Mouse (Mus musculus) Patski (cell line): ENCODE data around the gene Inpp4b. TPM values are rescaled to one million over a fixed set of nuclear protein-coding genes. Genes with fewer than 3 reads are reported as not detected.

ENCODE experiments used
- ATAC-seq: fragments of 100-300 bp; one replicate; pipeline ENCODE4 v1.8.0; 2021
- CTCF ChIA-PET: fragments of 350-600 bp; sonication (Branson Sonifier 250); formaldehyde crosslinking; loops from one replicate; lab custom pipeline; 2022; ENCODE audit warnings: inconsistent platforms; lab: Charles Lee
- POLR2A ChIA-PET: fragments of 350-600 bp; sonication (Branson Sonifier 250); formaldehyde crosslinking; loops from one replicate; lab custom pipeline; 2022; ENCODE audit warnings: antibody characterized with exemption, inconsistent platforms; lab: Charles Lee
- DNase-seq: peaks from one replicate; pipeline ENCODE4 v3.0.0-alpha.2; 2011; ENCODE audit warnings: low read depth, low spot score
- H3K27me3 ChIP-seq: fragments of 371-371 bp; one replicate; pipeline ENCODE4 v1.5.1; 2021
- CTCF ChIP-seq: fragments of 100-300 bp; IDR thresholded peaks from one replicate; pipeline ENCODE4 v1.5.1; 2021
- in situ Hi-C: fragments of 300-500 bp; cut with MboI; formaldehyde crosslinking; loops from 3 replicates; pipeline ENCODE4 v1.11.1; 2018; ENCODE audit warnings: low pct_unique_long_range_greater_than_20kb, mixed read lengths
- polyA plus RNA-seq: library from polyadenylated mRNA; unstranded; gene quantifications from one replicate; pipeline ENCODE4 v1.2.3, GENCODE M21; 2021

Inpp4b gene
- polyA plus RNA-seq: 0.24 TPM

DNA sequence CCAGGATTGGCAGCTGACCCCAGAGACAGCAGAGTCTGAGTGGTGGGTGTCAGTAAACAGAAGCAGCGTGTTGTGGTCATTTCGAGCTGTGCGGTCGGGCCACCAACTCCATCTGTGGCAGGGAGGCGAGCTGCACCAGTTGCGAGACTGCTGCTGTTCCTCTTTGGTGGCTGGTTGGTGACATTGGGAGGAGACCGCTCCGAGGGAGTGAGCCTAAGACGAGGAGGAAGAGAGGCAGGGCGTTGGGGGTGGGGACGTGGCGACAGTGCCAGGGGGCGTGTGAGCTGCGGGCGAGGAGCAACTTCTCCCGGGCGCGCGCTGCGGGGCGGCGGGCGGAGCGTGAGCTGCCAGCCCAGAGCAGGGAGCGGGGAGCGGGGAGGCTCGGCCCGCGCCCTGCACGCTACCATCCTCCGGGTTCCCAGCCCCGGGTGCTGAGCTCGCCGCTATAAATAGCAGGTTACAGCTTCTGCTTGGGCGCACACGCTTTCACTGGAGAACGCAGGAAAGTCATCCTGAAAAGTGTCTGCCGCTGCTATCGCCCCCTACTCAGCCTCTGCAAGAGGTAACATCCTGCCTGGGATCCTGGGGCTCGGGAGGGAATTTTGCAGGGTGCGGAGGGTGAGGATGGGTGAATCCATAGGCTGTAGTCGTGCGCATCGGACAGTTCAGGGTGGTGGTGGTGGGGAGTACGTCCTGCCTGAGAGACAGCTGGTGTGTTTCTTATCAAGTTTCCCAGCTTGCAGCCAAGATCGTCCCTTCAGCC, at the start of gene Inpp4b:
Gene Inpp4b (plus strand): TSS at position 321 of the 763 bp plus-strand sequence.
- no peak for TF ChIP-seq CTCF
- no peak for DNase-seq
- H3K27me3 ChIP-seq: peaks cover 3% of the 10 kb centered on the region
- ATAC-seq: peak; percentile 69
- CTCF ChIA-PET: interaction anchor here (1.3 kb wide), 1 partner anchor 450 kb away, joined by 3 read pairs; no protein-coding TSS in a partner anchor
- POLR2A ChIA-PET: interaction anchor here (0.5 to 0.6 kb wide), 2 partner anchors 41 to 443 kb away, joined by 3 read pairs; no protein-coding TSS in a partner anchor
- in situ Hi-C loops: loop anchor here (25.0 kb wide), 1 partner anchor 1345 kb away; no protein-coding TSS in a partner anchor

DNA sequence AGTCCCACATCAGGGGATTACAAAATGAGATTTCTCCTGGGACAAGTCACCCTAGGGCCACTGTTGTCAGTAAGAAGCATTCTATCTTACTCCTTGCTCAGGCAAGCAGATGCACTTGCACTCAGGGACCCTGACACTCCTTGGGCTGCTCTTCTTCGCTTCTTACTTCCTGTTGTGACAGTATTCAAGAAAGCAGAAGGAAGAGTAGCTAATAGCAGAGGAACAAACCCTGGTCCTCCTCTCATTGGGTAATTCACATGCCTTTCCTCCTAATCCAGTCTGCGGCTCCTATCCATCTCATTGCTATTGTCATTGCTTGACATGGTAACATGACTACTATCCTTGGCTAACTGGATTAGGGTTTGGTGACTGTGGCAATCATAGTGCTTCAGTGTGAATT, 7.1 kb upstream of the Inpp4b start:
- TF ChIP-seq CTCF: no peak
- in situ Hi-C loops: loop anchor here (25.0 kb wide), 1 partner anchor 1352 kb away; no protein-coding TSS in a partner anchor
- no peaks in the 10 kb centered on the region for H3K27me3 ChIP-seq
- ChIA-PET CTCF (no interaction called here), POLR2A (no interaction called here)
- DNase-seq (no peak), ATAC-seq (no peak)

DNA sequence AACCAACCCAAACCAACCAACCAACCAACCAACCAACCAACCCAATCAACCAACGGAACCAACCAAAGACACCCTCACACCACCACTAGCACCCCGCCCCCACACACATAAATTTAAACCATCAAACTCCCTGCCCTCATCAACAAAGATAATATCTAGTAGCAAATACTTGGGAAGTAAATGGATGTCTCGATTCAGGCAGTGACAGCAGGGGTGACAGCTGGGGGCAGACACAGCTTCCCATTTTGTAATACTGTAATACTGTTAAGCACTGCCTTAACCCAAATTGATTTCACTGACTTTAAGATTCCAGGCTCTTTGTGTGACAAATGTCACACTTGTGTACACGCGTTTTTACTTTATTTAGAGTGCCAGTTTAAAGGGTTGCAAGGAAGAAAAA, 1.2 kb upstream of the Inpp4b start:
- no peak for ATAC-seq
- TF ChIP-seq CTCF: no peak

DNA sequence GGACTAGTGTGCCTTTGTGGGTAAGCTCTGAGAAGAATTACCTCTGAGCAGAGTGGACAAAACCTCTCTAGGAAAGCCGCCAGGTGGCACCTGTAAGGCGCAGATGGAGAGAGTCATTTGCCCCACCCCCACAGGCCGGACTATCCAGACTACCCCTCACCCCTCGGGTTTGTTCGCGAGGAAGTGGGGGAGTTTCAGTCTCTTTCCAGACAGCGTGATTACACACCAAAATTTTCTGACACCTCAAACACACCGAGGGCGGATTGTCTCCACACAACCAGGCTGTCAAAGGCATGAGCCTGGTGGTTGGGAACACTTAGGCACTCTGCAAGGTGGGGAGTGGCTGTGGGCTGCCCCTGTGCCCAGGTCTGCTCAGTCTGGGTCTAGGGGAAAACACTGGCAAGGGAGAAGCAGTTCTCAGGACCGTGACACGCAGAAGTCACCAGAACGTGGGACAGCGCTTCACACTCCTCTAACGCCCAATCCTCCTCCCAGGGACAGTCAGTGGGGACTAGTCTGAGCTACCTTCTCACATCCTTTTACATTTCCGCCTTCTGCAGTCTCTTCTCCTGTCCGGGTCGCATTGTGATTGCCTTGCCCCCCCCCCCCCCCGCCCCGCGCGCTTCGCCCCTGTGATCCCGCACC, 643 bp upstream of the Inpp4b start:
- TF ChIP-seq CTCF: peak; percentile 52
- CTCF ChIA-PET: interaction anchor here (1.3 kb wide), 1 partner anchor 451 kb away, joined by 3 read pairs; no protein-coding TSS in a partner anchor
- in situ Hi-C loops: loop anchor here (25.0 kb wide), 1 partner anchor 1346 kb away; no protein-coding TSS in a partner anchor
- DNase-seq: no peak
- peak; percentile 49 for ATAC-seq
- POLR2A ChIA-PET: no interaction called here
- H3K27me3 ChIP-seq: peaks cover 3% of the 10 kb centered on the region

More for the DNA sequence above, 1.2 kb upstream of the Inpp4b start:
- H3K27me3 ChIP-seq: peaks cover 3% of the 10 kb centered on the region
- no peak for DNase-seq
- ChIA-PET POLR2A (no interaction called here), CTCF (no interaction called here)
- in situ Hi-C loops: loop anchor here (25.0 kb wide), 1 partner anchor 1346 kb away; no protein-coding TSS in a partner anchor

DNA sequence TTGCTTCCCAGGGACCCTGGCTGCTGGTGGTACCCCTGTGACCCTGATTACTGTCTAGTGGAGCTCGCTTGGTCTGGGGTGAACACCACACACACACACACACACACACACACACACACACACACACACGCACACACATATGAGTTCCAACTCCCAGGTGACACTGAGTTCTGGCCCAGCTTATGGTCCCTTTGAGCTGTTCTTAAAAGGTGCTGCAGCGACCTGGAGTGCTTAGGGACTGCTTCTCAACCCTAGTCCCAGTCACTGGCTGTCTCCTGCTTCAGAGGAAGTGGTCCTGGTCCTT, 595 bp downstream of the Inpp4b start:
- in situ Hi-C loops: loop anchor here (25.0 kb wide), 1 partner anchor 1344 kb away; no protein-coding TSS in a partner anchor
- peaks cover 3% of the 10 kb centered on the region for H3K27me3 ChIP-seq
- CTCF ChIA-PET: interaction anchor here (1.3 kb wide), 1 partner anchor 450 kb away, joined by 3 read pairs; no protein-coding TSS in a partner anchor
- ATAC-seq (no peak), DNase-seq (no peak)
- TF ChIP-seq CTCF: no peak
- POLR2A ChIA-PET: interaction anchor here (0.6 kb wide), 1 partner anchor 442 kb away, joined by 3 read pairs; no protein-coding TSS in a partner anchor

DNA sequence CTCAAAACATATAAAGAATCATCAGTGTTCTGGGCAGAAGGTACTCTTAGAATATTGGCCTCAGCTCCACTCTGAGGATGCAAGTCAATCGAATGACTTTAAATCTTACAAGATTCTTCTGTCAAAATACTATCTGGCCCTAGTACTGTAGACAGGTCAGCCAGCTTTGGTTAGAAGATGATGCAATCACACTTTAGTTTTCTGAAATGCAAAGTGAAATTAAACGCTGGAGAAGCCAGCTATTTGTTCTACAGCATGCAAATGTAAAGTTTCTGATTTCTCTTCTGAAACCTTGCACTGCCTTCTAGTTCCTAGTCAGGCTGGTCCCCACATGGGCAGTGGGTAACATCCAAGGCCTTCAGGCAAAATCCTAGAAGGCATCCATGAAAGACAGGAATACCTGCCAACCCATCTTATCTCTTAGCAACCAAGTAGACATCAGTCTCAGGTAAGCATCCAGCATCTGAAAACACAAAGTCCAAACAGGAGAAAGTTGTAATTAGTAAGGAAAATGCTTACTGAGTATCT, 2.9 kb downstream of the Inpp4b start:
- in situ Hi-C loops: loop anchor here (25.0 kb wide), 1 partner anchor 1342 kb away; no protein-coding TSS in a partner anchor
- ATAC-seq: no peak
- ChIA-PET POLR2A (no interaction called here), CTCF (interaction anchor here (0.9 to 1.5 kb wide), 2 partner anchors 682 to 1399 kb away, joined by 3 to 4 read pairs; no protein-coding TSS in a partner anchor)
- TF ChIP-seq CTCF: no peak
- DNase-seq: no peak
- H3K27me3 ChIP-seq: peaks cover 3% of the 10 kb centered on the region

DNA sequence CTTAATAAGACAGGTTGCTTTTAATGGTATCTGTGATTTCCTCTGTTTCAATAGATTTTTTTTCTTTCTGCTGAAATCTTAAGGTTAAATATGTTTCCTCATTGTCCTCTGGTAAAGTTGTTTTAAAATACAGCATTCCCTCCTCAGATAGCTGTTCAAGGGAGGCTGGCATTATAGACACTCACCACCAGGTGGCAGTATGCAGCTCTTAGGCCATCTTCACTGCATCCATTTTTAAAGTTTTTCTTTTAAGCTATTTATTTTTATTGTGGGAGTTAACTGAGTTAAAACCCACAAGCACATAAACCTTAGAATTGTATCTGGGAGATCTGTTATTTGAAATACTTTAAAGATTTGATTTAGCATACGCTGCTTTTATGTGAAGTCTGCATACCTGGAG, 7.1 kb downstream of the Inpp4b start:
- POLR2A ChIA-PET: no interaction called here
- DNase-seq: no peak
- in situ Hi-C loops: loop anchor here (25.0 kb wide), 1 partner anchor 1338 kb away; no protein-coding TSS in a partner anchor

DNA sequence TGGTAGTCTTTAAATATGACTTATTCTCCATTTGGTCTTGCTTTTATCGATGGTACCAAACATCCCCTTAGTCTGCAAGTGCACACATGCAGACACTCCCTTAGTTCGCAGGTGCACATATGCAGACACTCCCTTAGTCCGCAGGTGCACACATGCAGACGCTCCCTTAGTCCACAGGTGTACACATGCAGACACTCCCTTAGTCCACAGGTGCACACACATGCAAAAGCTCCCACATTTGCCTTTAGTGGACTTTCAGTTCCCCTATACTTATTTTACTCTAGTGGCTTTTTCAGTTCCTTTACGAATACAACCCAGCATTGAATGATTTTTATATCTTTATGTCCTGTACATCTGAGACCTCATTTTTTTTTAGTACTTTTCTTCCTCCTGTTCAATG, 11.1 kb downstream of the Inpp4b start:
- H3K27me3 ChIP-seq: no peaks in the 10 kb centered on the region
- in situ Hi-C loops: loop anchor here (5.0 to 10.0 kb wide), 2 partner anchors 449 to 671 kb away; no protein-coding TSS in a partner anchor
- DNase-seq: no peak
- ChIA-PET POLR2A (no interaction called here), CTCF (no interaction called here)
- no peak for ATAC-seq
- TF ChIP-seq CTCF: no peak

More for the DNA sequence above, 7.1 kb downstream of the Inpp4b start:
- no peak for ATAC-seq
- CTCF ChIA-PET: interaction anchor here (0.6 to 1.7 kb wide), 5 partner anchors 9 to 677 kb away, joined by 3 to 5 read pairs (median 3); no protein-coding TSS in a partner anchor
- no peaks in the 10 kb centered on the region for H3K27me3 ChIP-seq
- peak; percentile 78 for TF ChIP-seq CTCF

DNA sequence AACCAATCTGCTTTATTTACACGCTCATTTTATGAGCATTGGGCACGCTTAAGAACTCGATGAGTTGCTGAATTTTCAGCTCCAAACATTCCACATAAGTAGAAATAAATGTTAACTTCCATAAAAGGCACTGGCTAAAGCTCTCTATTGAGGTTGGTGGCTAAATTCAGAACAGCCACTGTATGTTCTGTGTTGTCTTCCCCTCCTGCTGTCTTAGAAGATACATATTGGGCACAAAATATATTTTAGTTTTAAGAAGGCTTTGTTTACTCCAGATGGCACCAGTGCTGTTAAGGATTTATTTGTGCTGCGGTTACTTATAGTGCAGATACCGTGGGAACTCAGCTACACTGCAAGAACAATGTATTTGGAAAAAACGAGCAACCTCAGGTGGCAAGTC, 15.8 kb downstream of the Inpp4b start:
- in situ Hi-C loops: loop anchor here (10.0 kb wide), 1 partner anchor 667 kb away; no protein-coding TSS in a partner anchor
- ChIA-PET POLR2A (no interaction called here), CTCF (interaction anchor here (1.3 kb wide), 1 partner anchor 9 kb away, joined by 3 read pairs; no protein-coding TSS in a partner anchor)
- no peak for TF ChIP-seq CTCF
- DNase-seq: no peak
- no peak for ATAC-seq
- no peaks in the 10 kb centered on the region for H3K27me3 ChIP-seq

DNA sequence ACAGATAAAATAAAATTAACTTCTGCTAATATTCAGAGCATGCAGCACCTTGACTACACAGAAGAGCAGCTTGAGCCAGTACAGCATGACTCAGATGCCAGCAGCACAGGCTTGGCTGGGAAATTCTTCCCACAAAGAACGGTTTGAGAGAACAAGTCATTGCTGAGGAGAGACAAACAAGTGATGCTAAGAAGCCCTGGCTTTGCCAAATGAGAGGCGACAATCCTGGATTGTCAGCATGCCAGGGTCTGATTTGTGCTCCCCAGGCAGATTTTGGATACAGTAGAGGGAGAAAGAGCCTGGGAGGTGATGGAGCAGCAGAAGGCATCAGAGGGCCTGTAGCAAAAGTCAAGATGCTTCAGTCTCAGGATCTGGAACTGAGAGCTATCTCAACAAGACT, 18.2 kb downstream of the Inpp4b start:
- in situ Hi-C loops: no loop called here
- TF ChIP-seq CTCF: no peak
- ChIA-PET CTCF (no interaction called here), POLR2A (no interaction called here)
- DNase-seq (no peak), ATAC-seq (no peak)
- H3K27me3 ChIP-seq: no peaks in the 10 kb centered on the region
